Mouse (Mus musculus) lung, embryonic 14.5 days (tissue): Measurements from ENCODE around the gene Lsm14b. TPM values are rescaled to one million over a fixed set of nuclear protein-coding genes. Genes with fewer than 3 reads are reported as not detected.

Experiments used
- ATAC-seq: fragments of 200-750 bp; cut with Nextera tagmentation; 2 replicates; pipeline ENCODE4 v1.8.0; 2017; ENCODE audit warnings: mild to moderate bottlenecking, moderate TSS enrichment, moderate library complexity; ENCODE audit not compliant: insufficient read depth
- DNase-seq: peaks from one replicate; pipeline ENCODE4 v3.0.0-alpha.2; 2015
- H3K27ac ChIP-seq: fragments of 300-500 bp; sonication (generic); 2 replicates; pipeline ENCODE4 v1.5.1; 2014; ENCODE audit warnings: low read depth, mild to moderate bottlenecking, moderate library complexity
- H3K27me3 ChIP-seq: fragments of 300-500 bp; sonication (generic); 2 replicates; pipeline ENCODE4 v1.6.1; 2014; ENCODE audit warnings: low read length, control low read depth; ENCODE audit not compliant: insufficient read depth
- H3K36me3 ChIP-seq: fragments of 300-500 bp; sonication (generic); 2 replicates; pipeline ENCODE4 v1.6.1; 2014; ENCODE audit warnings: control low read depth; ENCODE audit not compliant: insufficient read depth
- H3K4me1 ChIP-seq: fragments of 300-500 bp; sonication (generic); 2 replicates; pipeline ENCODE4 v1.6.1; 2014; ENCODE audit warnings: antibody characterized with exemption, control low read depth; ENCODE audit not compliant: insufficient read depth
- H3K4me2 ChIP-seq: fragments of 300-500 bp; sonication (generic); 2 replicates; pipeline ENCODE4 v1.6.1; 2014; ENCODE audit warnings: mild to moderate bottlenecking
- H3K4me3 ChIP-seq: fragments of 300-500 bp; sonication (generic); 2 replicates; pipeline ENCODE4 v1.5.1; 2014; ENCODE audit warnings: low read depth, low read length
- H3K9ac ChIP-seq: fragments of 300-500 bp; sonication (generic); 2 replicates; pipeline ENCODE4 v1.6.1; 2014
- H3K9me3 ChIP-seq: fragments of 300-500 bp; sonication (generic); 2 replicates; pipeline ENCODE4 v1.6.1; 2016; ENCODE audit warnings: low read depth, low read length, control low read depth
- CTCF ChIP-seq: IDR thresholded peaks from 2 replicates; pipeline ENCODE4 v1.5.1; 2016; ENCODE audit warnings: antibody characterized with exemption, low read depth
- WGBS: fragments of 180-500 bp; shearing (Covaris S2); extraction: QIAGEN DNeasy Blood & Tissue Kit; methylation state at CpG from one replicate; pipeline ENCODE4 v1.1.7; 2014; 5-methylcytosine and 5-hydroxymethylcytosine counted together
- polyA plus RNA-seq: library from polyadenylated mRNA; unstranded; fragments of >200 nt; fragmentation: Nextera tagmentation; extraction: Ambion mirVana; gene quantifications from 2 replicates; pipeline ENCODE4 v1.2.1, GENCODE M21; 2014

Gene Lsm14b
- polyA plus RNA-seq, 1 experiment from 2014 or later = 6.8 TPM

DNA sequence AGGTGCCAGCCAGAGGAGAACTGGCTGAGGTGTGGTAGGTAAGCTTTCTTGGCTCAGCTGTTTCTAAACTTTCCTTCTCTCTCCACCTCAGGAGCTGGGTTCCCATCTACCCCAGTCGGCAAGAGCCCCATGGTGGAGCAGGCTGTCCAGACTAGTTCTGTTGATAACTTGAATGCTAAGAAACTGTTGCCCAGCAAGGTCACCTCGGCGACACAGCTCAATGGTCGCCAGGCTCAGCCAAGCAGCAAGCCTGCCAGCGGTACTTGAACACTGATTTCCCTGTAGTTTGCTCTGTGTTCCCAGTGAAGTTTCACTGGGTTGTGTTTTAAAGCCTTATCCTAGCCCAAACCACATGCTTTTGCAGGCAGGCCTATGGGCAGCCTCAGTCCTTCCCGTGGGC, 6.5 kb downstream of the Lsm14b start:
- WGBS = 94% methylated on average over 6 of the region's 6 CpGs

DNA sequence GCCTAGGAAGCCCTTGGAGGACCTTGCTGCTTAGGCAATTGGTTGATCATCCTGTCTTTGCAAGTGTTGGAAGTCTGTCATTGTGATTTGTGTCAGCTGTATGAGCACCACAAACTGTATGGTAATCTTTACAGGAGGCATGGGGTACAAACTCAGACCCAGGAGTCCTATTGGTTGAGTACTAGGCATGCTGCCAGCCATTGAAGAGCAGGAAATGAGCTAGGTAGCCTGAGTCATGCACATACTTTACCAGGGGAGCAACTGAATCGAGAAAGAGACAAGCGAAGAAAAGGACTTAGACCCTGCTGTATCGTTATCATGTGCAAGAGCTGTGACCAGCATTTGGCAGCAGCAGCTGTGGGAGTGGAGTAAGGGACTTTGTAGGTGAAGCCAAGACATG, 8.1 kb downstream of the Lsm14b start:
- Histone ChIP-seq H3K4me3 (no peak overlapping the region), H3K4me1 (no peaks in the 10 kb centered on the region), H3K27me3 (no peaks in the 10 kb centered on the region), H3K4me2 (no peak overlapping the region), H3K9ac (no peak overlapping the region), H3K9me3 (no peaks in the 10 kb centered on the region), H3K36me3 (peaks cover 100% of the 10 kb centered on the region), H3K27ac (no peak overlapping the region)
- ATAC-seq = no peak
- WGBS = 75% methylated on average over 3 of the region's 3 CpGs
- no peak for TF ChIP-seq CTCF
- peak; percentile 40 for DNase-seq

More for the DNA sequence above, 6.5 kb downstream of the Lsm14b start:
- Histone ChIP-seq H3K4me2 (no peak overlapping the region), H3K9me3 (no peaks in the 10 kb centered on the region), H3K27me3 (no peaks in the 10 kb centered on the region), H3K9ac (no peak overlapping the region), H3K4me1 (peaks cover 11% of the 10 kb centered on the region), H3K36me3 (peaks cover 95% of the 10 kb centered on the region), H3K27ac (no peak overlapping the region), H3K4me3 (no peak overlapping the region)
- DNase-seq (no peak), ATAC-seq (no peak)
- TF ChIP-seq CTCF = no peak

DNA sequence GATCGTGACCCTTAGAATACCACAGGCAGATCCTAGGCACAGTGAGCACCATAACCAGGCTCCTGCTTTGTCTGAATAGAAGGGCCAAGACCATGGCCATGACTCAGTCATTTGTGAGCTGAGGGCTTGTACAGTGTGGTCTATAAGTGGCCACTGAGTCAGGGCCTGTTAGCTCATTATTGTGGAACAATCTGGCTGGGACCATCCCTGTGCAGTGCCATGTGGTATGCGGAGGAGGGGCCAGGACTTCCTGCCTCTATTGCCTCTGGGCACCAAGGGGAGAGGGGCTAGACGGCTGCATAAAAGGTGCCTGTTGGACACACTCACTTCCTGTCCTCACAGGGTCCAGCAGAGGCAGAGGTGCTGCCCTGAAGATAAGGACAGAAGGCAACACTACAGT, 9.2 kb downstream of the Lsm14b start:
- 61% methylated on average over 3 of the region's 3 CpGs for WGBS
- H3K4me3 ChIP-seq = no peak overlapping the region
- DNase-seq (no peak), ATAC-seq (peak; percentile 19)
- no peaks in the 10 kb centered on the region for H3K9me3 ChIP-seq
- H3K4me1 ChIP-seq = no peaks in the 10 kb centered on the region
- no peak overlapping the region for H3K4me2 ChIP-seq
- no peak for TF ChIP-seq CTCF
- no peak overlapping the region for H3K27ac ChIP-seq
- no peak overlapping the region for H3K9ac ChIP-seq
- no peaks in the 10 kb centered on the region for H3K27me3 ChIP-seq
- peaks cover 100% of the 10 kb centered on the region for H3K36me3 ChIP-seq

GRCm38 (mm10) chr2:180034753-180035152, 10.0 kb downstream of the Lsm14b start:
- WGBS = 62% methylated on average over 5 of the region's 5 CpGs
- Histone ChIP-seq H3K27ac (no peak overlapping the region), H3K4me3 (no peak overlapping the region), H3K4me1 (no peaks in the 10 kb centered on the region), H3K9ac (no peak overlapping the region), H3K36me3 (peaks cover 100% of the 10 kb centered on the region), H3K9me3 (no peaks in the 10 kb centered on the region), H3K4me2 (no peak overlapping the region), H3K27me3 (no peaks in the 10 kb centered on the region)
- DNase-seq = no peak
- ATAC-seq = no peak
- no peak for TF ChIP-seq CTCF

DNA sequence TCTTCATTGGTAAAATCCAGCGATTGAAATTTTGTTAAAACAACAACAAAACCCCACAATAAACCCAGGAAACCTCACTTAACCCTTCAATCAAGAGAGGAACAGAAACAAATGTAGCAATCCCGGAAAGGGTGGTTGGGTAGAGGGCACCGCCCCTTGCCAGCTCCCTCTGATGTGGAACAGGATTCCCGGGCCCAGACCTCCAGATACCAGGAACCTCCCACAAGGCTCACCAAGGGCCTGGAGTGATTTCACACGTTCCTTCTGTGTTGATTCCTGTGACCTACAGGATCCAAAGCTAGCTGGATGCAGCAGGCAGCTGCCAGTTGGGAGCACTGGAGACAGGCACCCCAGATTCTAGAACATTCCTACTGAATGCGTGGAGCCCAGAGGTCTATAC, 15.6 kb downstream of the Lsm14b start:
- H3K4me1 ChIP-seq = peaks cover 13% of the 10 kb centered on the region
- H3K36me3 ChIP-seq = peaks cover 44% of the 10 kb centered on the region
- no peak overlapping the region; the same call in 1 of the 2 replicates for H3K9ac ChIP-seq
- TF ChIP-seq CTCF = no peak
- H3K4me3 ChIP-seq = peak overlapping the region; percentile 99
- ATAC-seq (no peak), DNase-seq (no peak)
- 41% methylated on average over 6 of the region's 6 CpGs for WGBS
- H3K4me2 ChIP-seq = peak overlapping the region; percentile 91
- no peak overlapping the region for H3K27ac ChIP-seq
- H3K27me3 ChIP-seq = no peaks in the 10 kb centered on the region
- H3K9me3 ChIP-seq = no peaks in the 10 kb centered on the region

GRCm38 (mm10) chr2:180041577-180042255, 16.9 kb downstream of the Lsm14b start:
- Histone ChIP-seq H3K9ac (peak overlapping the region; percentile 87), H3K4me1 (peaks cover 13% of the 10 kb centered on the region), H3K4me2 (peak overlapping the region; percentile 91), H3K27ac (peak overlapping the region; percentile 90), H3K27me3 (no peaks in the 10 kb centered on the region), H3K4me3 (peak overlapping the region; percentile 99), H3K9me3 (no peaks in the 10 kb centered on the region), H3K36me3 (peaks cover 31% of the 10 kb centered on the region)
- no peak for TF ChIP-seq CTCF
- WGBS = under 1% methylated on average over 60 of the region's 66 CpGs
- ATAC-seq (peak; percentile 36), DNase-seq (peak; percentile 51)

GRCm38 (mm10) chr2:180042256-180042857, 17.6 kb downstream of the Lsm14b start, which contains the start of the genes Psma7 and Ss18l1:
Psma7 (minus strand) TSS chr2:180042433.
Ss18l1 (plus strand) TSS chr2:180042509.
- under 1% methylated on average over 73 of the region's 78 CpGs for WGBS
- peak within 1 kb of the TSS; percentile 99 for H3K4me3 ChIP-seq
- DNase-seq (peak; percentile 95), ATAC-seq (peak; percentile 95)
- peaks cover 13% of the 10 kb centered on the region for H3K4me1 ChIP-seq
- peak within 1 kb of the TSS; percentile 90 for H3K27ac ChIP-seq
- H3K36me3 ChIP-seq = peaks cover 24% of the 10 kb centered on the region
- H3K4me2 ChIP-seq = peak within 1 kb of the TSS; percentile 91
- peak within 1 kb of the TSS; percentile 87 for H3K9ac ChIP-seq
- no peak; the same call in 1 of the 2 replicates for TF ChIP-seq CTCF
- no peaks in the 10 kb centered on the region for H3K27me3 ChIP-seq
- no peaks in the 10 kb centered on the region for H3K9me3 ChIP-seq
